Mouse (Mus musculus): ENCODE data around the gene Mcts1.

Gene Mcts1

DNA sequence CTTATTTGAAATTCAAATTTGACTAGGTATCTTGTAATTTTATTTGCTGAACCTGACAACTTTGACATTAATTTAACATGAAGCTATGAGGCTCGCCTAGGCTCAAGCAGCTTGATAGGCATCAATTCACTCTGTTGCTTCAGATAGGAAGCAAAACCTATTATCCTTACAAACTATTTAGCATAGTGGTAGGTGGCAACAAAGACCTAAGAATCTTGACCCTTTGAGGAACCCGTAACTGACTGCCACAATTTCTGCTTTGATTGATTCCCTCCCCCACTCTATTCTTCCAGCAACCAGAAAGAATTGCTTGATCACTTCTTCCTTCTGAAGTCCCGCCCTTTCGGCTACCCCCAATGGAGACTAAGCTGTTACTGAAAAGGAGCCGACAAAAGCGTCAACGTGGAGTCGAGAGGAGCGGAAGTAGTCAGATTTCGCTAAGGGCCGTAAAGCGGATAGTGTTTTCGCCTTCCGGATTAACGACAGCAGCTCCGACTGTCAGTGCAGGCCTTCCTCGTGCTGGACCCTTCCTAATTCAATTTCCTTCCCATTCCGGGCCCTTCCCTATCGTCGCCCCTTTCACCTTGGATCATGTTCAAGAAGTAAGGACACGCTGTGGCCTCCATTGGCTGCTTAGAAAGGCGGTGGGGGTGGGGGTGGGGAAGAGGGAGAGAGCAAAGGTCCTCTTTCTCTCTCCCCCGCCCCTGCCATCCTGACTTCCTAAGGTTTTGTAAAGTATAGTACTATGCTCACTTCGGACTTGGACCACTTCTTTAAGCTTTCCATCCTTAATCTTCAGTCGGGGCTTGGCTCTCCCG lies at the start of gene Mcts1:
Gene Mcts1, plus strand, starts transcription at position 402 of the 818 bp plus-strand sequence.
- CTCF ChIA-PET: interaction anchor here (0.6 kb wide), 1 partner anchor 8 kb away, joined by 8 read pairs; no protein-coding TSS in a partner anchor

DNA sequence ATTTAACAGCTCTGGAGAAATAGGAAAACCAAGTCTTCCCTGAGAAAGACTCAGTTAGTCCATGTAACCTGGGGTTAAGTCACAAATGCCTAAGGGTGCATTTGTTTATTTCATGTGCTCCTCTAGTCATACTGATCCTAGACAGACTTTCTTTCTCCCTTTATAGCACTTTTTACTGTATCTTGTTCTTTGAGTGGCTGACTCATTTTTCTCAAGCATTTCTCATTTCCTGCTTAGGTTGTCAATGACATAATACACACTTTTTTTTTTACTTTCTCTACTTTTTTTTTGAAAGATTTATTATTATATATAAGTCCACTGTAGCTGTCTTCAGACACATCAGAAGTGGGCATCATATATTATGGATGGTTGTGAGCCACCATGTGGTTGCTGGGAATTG lies 47.1 kb upstream of the Mcts1 start:
- CTCF ChIA-PET: interaction anchor here (0.6 kb wide), 1 partner anchor 44 kb away, joined by 3 read pairs; no protein-coding TSS in a partner anchor

- CTCF ChIA-PET: no interaction called here
Measured at GRCm38 (mm10) chrX:38563941-38564541, 36.3 kb upstream of the Mcts1 start.

- CTCF ChIA-PET: no interaction called here
Measured at GRCm38 (mm10) chrX:38564542-38565175, 35.7 kb upstream of the Mcts1 start.

- CTCF ChIA-PET: no interaction called here
Measured at GRCm38 (mm10) chrX:38565176-38565542, 35.2 kb upstream of the Mcts1 start.

DNA sequence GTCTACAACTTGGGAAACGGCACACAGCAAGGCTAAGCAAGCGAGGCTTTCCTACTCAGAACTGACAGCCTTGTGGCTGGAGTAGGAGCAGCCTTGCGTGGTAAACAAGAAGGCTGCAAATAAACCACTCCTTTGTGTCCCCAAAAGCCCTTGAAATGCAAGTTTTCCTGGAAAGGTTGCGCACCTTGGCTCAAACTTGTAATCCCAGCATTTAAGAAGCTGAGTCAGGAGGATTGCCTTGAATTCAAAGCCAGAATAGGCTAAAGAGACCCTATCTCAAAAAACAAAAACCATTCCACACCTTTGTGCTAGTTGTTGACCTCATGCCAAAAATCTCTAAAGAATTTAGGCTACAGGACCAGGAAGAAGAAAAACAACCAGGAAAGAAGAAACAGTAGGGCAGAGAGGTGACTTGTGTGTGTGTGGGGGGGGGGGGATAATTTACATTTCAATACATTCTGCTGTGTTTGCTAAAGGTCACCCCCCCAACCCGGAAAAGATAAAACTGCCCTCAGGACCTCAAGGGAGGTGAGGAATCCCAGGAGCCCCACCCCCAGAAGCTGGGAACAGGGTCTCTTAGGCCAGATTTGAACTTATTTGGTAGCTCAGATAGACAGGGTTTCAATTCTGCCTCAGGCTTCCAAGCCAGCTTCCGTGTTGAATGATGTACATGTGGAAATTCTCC lies 33.7 kb upstream of the Mcts1 start:
- CTCF ChIA-PET: no interaction called here

DNA sequence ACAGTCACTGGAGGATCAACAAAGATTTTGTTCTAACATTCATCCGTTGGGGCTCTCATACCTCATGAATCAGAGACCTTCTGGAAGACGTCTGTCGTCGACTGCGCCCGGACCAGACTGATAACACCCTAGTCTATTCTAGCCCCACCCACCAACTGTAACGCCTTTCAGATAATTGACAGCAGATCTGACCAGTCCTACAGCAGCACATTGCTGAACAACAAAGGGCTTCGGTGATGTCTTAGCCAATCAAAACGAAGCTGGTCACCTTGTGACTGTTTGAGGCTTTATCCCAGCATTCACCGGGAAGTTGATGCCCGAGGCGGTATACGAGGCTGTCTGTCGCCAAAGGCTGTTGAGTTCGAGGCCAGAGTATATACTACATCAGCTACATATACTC lies 24.3 kb upstream of the Mcts1 start, which contains the start of gene Cul4b:
Gene Cul4b, minus strand, starts transcription at position 119 of the 400 bp plus-strand sequence.
- CTCF ChIA-PET: no interaction called here

GRCm38 (mm10) chrX:38581140-38581539 lies 19.2 kb upstream of the Mcts1 start:
- CTCF ChIA-PET: no interaction called here

- CTCF ChIA-PET: no interaction called here
Measured at GRCm38 (mm10) chrX:38583261-38583660, 17.1 kb upstream of the Mcts1 start.

DNA sequence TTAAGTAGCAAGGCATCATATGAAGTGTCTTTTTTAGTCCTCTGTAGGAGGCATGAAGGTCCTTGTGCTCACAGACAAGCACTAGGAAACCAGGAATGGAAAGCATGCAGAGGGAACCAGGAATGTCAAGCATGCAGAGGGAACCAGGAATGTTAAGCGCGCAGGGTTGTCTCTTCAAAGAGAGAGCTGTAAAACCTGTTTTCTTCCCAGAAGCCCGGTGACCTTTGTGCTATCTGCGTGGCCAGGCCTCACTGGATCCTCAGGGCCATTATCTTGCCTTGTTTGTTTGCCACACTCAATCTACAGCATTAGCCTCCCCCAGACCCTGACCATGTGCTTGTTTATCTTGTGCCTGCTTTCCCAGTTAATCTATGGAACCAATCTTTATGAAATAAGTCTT lies 10.6 kb upstream of the Mcts1 start:
- CTCF ChIA-PET: no interaction called here

DNA sequence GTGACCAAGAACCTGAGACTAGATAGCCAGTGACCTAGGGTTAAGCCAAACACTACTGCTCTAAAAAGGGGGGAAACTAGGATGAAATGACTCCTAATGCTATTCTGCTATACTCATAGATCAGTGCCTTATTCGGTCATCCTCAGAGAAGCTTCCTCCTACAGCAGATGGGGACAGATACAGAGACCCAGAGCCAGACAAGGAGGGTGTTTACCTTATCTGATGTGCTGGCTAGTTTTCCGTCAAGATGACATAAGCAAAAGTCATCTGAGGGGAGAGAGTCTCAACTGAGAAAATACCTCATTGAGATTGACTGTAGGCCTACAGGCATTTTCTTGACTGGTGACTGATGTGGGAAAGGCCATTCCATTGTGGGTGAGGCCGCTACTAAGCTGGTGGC lies 8.6 kb upstream of the Mcts1 start:
- CTCF ChIA-PET: no interaction called here

DNA sequence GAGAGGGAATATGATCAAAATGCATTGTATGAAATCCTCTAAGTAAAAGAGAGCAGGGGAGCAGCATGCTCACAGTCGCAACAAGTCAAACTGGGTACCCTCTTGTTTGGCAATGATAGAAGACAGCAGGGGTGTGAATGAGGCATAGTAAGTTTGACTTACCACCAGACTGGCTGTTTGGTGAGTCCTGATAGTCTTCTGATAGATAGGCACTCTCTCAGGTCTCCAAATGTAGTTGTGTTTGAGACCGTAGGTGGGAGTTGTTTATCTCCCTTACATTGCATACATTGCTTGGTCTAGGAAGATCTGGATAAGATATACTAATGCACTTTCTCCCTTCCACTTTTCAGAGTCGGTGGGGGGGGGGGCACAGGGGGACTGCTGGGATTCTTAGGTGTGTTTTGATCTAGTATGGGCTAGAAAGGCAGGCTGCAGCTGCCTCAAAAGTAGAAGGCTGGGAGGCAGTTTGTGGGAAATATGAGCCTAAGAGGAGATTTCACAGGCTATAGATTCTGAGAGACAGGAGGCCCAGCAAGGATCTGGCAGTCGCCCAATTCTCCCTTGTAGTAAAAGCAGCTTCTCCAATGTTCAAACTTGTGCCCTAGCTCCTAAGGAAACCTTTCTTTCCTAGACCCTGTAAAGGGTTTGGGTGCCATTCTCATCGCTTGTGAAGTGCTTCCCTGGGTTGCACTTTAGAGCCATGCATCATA lies 7.0 kb upstream of the Mcts1 start:
- CTCF ChIA-PET: interaction anchor here (0.6 kb wide), 1 partner anchor 7 kb away, joined by 8 read pairs; the partner anchor contains the start of gene Mcts1

DNA sequence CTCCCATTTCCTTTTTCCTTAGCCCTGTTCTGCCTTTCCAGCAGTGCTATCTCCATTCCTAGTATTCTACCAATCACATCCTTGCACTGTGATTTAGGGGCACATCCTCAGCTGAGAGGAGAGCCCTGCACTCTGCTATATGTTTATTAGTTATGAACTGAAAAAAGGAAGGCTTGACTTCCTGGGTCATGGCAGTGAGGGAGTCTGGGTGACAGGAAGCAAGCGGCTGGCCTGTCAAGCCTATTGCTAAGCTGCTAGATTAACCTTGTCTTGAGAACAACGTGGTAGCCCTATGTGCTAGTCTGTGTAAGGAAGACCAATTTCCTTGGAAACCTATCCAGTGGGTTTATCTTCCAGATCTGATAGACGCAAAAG lies 604 bp downstream of the Mcts1 start:
- CTCF ChIA-PET: no interaction called here

DNA sequence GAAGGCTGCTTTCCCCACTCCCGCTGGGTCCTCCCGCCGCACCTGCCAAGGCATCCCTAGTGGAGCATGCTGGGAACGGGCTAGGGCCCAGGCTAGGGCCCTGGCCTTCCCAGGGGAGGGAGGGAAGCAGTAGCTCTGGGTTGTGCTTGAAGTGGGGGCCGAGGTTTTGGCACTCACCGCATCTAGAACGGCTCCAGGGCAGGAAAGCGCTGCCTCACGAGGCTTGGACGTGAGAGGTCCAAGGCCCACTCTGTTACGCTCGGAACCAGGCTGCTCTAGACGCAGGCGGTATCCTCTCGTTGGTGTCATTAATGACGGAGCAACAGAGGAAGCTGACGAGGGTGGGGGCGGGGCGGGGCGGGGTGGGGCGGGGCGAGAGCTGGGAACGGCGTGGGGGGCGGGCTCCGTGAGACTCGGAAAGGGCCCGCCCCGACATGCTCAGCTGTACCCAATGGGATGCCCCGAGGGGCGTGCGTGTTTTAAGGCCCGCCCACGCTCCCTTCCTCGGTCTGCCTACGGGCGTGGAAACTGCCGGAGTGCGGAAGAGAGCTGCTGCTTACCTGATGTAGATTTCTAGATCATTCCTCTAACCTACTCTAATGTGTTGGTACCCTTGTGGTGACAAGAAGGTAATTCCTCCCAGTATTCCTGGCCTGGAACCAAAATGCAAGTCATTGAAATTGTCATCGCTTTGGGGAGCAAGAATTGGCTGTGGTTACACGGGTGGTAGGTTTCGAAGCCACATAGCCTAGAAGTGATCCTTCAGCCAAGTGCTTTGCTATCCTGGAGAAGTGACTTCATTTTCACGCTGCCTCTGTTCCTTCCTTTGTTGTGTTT lies 34.6 kb downstream of the Mcts1 start, which contains the start of gene C1galt1c1:
Gene C1galt1c1, minus strand, starts transcription at position 287 of the 837 bp plus-strand sequence.
- CTCF ChIA-PET: no interaction called here

- CTCF ChIA-PET: no interaction called here
Measured at GRCm38 (mm10) chrX:38635638-38635931, 35.2 kb downstream of the Mcts1 start.

GRCm38 (mm10) chrX:38641435-38641834 lies 41.1 kb downstream of the Mcts1 start:
- CTCF ChIA-PET: no interaction called here

DNA sequence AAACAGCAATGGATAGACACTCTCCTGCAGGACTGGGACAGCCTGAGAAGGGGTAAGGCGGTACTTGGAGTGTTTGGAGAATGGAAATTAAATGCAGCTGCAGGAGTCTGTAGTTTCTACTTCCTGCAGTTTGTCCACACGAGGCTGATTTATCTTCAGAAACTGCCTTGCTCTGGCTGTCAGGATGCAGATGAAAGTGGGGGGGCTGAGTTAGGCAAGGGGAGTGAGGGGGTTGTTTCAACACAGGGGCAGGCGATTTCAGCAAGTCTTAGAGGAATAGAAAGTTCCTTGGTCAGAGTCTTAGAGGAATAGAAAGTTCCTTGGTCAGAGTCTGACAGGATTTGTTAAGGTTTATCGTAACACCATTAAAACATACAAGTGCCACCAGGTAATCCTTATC lies 41.8 kb downstream of the Mcts1 start:
- CTCF ChIA-PET: no interaction called here

DNA sequence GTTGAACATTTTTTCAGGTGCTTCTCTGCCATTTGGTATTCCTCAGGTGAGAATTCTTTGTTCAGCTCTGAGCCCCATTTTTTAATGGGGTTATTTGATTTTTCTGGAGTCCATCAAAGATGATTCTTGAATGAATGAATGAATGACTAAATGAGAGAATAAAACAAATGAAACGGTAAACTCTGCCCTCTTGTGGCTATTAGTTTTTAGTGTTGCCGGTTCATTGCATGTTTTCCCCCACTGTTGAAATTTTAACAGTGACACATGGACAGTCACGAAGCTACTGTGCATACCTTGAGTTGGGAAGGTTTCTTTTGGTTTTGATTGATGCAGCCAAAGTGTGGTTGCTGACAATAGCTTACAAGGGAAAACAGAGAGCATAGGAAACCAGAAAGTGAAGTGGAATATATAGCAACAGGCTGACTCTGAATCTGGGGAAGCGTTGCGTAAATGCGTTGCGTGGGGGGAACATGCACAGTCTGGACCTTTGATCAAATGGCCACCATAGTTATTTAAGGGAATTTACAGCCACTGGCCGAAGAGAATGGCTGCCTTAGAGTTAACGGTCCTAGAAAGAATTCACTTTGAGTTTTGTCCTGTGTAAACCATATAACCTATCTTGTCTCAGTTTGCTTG lies 50.1 kb downstream of the Mcts1 start:
- CTCF ChIA-PET: interaction anchor here (0.6 kb wide), 1 partner anchor 571 kb away, joined by 9 read pairs; no protein-coding TSS in a partner anchor

GRCm38 (mm10) chrX:38651167-38651566 lies 50.8 kb downstream of the Mcts1 start:
- CTCF ChIA-PET: no interaction called here

GRCm38 (mm10) chrX:38653181-38653580 lies 52.8 kb downstream of the Mcts1 start:
- CTCF ChIA-PET: interaction anchor here (0.5 kb wide), 1 partner anchor 77 kb away, joined by 4 read pairs; no protein-coding TSS in a partner anchor
